Mouse (Mus musculus): ENCODE measurements around the gene Alox5.

GRCm38 (mm10) chr6:116485081-116485480, 24.1 kb upstream of the Alox5 start:
- no peak for TF ChIP-seq POLR2A (IDR thresholded peaks at IDR 0.05; ENCODE audit: borderline replicate concordance, control insufficient read depth, low read depth, low read length)
- TF ChIP-seq CTCF (IDR thresholded peaks at IDR 0.05; ENCODE audit: control insufficient read depth, insufficient read depth, low read length) = no peak
